Mouse (Mus musculus): ENCODE results near the gene Rnps1. TPM values are rescaled to one million over a fixed set of nuclear protein-coding genes. Genes with fewer than 3 reads are reported as not detected.

Gene Rnps1
- total RNA-seq, 2 experiments from 2014 or later: 122 to 133 TPM

DNA sequence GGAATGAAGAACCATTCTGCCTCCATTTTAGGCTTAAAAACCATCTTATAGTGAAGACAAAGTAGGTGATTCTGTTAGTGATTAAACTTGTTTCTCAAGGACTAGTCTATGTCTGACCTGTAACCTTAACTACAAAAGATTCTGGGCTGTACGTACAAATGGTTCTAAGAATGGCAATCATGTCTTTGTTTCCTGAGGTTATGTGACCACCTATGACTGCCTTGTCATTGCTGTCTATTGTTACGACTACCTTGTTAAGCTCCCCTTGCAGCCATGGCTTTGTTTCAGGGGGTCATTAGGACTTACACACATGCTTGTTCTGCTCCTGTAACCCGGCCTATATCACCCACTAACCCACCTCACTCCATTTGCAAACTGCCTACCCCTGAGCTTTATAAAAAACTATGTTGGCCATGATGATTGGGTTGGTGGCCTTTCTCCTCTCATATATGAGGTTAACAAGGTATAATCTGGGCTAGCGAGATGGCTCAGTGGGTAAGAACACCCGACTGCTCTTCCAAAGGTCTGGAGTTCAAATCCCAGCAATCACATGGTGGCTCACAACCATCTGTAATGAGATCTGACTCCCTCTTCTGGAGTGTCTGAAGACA is 54.4 kb downstream of the Rnps1 start:
- no peak for DNase-seq (ENCODE audit: low spot score in 2 of 2)

- DNase-seq (ENCODE audit: low spot score in 2 of 2): no peak
These were observed 55.1 kb downstream of the Rnps1 start for GRCm38 (mm10) chr17:24469336-24469909.

DNA sequence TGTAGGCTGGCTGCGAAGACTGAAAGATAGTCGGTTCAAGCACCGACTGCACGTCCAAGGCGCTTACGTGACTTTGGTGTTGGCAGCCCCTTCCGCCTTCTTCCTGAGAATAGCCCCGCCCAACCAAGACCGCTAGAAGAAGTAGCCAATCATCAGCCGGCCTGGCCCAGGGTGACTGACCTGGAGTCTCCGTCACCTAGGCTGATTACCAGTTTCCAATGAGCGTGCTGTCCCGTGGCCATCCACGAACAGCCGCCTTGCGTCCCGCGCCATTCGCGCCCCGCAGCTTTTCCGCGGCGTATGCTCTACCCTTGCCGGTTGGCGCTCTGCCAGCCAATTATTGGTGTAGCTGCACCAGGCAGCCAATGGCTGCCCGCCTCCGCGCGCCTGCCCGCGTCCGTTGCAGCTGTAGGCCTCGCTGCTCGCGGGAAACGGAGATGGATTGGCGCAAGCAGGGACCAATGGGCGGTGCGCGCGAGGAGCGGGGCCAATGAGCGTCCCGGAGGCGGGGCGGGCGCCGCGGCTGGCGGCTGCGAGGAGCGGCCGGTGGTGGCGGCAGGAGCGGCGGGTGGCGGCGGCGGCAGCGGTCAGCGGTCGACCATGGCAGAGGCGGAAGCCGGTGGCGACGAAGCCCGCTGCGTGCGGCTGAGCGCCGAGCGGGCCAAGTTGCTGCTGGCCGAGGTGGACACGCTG is 55.7 kb downstream of the Rnps1 start, which contains the start of the genes E4f1 and Pgp:
TSS of gene E4f1 (minus strand) at position 404 of the 693 bp plus-strand sequence.
TSS of gene Pgp (plus strand) at position 483 of the 693 bp plus-strand sequence.
- peak; percentile 98 to 99 for DNase-seq (ENCODE audit: low spot score in 2 of 2)

- no peak for DNase-seq (ENCODE audit: low spot score in 2 of 2)
These were observed 56.5 kb downstream of the Rnps1 start for GRCm38 (mm10) chr17:24470701-24471527.

- no peak for DNase-seq (ENCODE audit: low spot score in 2 of 2)
These were observed 58.1 kb downstream of the Rnps1 start for GRCm38 (mm10) chr17:24472512-24472911.

- no peak for DNase-seq (ENCODE audit: low spot score in 2 of 2)
These were observed 59.4 kb downstream of the Rnps1 start, which contains the start of gene Bricd5 for GRCm38 (mm10) chr17:24473612-24474275. Gene Bricd5 (plus strand): TSS chr17:24473884.

GRCm38 (mm10) chr17:24474557-24474956 is 60.2 kb downstream of the Rnps1 start:
- no peak for DNase-seq (ENCODE audit: low spot score in 2 of 2)

Other genes with a start within 250 kb of the Rnps1 start
- gene Atp6v0c, start 244.9 kb upstream of the Rnps1 start, total RNA-seq (2021): 100 to 1,000 TPM; 344 to 347 TPM
- gene Tbc1d24, start 209.0 kb upstream of the Rnps1 start, total RNA-seq (2021): 10 to 100 TPM; 13.7 to 15.9 TPM
- gene Ntn3, start 205.0 kb upstream of the Rnps1 start, total RNA-seq (2021): 1 to 10 TPM; 7.6 to 8.2 TPM
- gene Tedc2, start 193.7 kb upstream of the Rnps1 start, total RNA-seq (2021): 10 to 100 TPM; 13.8 to 17.6 TPM
- 10 to 100 TPM; 23.3 to 25.5 TPM for gene Ccnf, start 163.1 kb upstream of the Rnps1 start, total RNA-seq (2021)
- gene Abca17, start 63.5 kb upstream of the Rnps1 start, total RNA-seq (2021): under 1 TPM in 1 of 2 experiments, not detected in 1; 0.11 TPM
- gene Abca3, start 62.6 kb upstream of the Rnps1 start, total RNA-seq (2021): 10 to 100 TPM; 27.2 to 38.5 TPM
- gene Eci1, start 12.1 kb downstream of the Rnps1 start, total RNA-seq (2021): 100 to 1,000 TPM; 165 to 199 TPM
- 1 to 10 TPM; 3.1 to 3.4 TPM for gene Dnase1l2, start 28.5 kb downstream of the Rnps1 start, total RNA-seq (2021)
- gene E4f1, start 55.7 kb downstream of the Rnps1 start, total RNA-seq (2021): 10 to 100 TPM; 31.8 to 35.1 TPM
- gene Pgp, start 55.8 kb downstream of the Rnps1 start, total RNA-seq (2021): 10 to 100 TPM; 44.6 to 46.4 TPM
- gene Bricd5, start 59.3 kb downstream of the Rnps1 start, total RNA-seq (2021): under 1 TPM; 0.50 to 0.93 TPM
- 10 to 100 TPM; 28.0 to 30.0 TPM for gene Mlst8, start 64.5 kb downstream of the Rnps1 start, total RNA-seq (2021)
- gene Caskin1, start 74.0 kb downstream of the Rnps1 start, total RNA-seq (2021): 10 to 100 TPM; 62.4 to 65.2 TPM
- gene Traf7, start 113.4 kb downstream of the Rnps1 start, total RNA-seq (2021): 100 to 1,000 TPM; 137 to 149 TPM
- gene Rab26, start 119.6 kb downstream of the Rnps1 start, total RNA-seq (2021): 1 to 10 TPM; 1.1 to 1.9 TPM
- 10 to 100 TPM; 67.8 to 70.9 TPM for gene Pkd1, start 135.3 kb downstream of the Rnps1 start, total RNA-seq (2021)
- 100 to 1,000 TPM; 110 to 119 TPM for gene Tsc2, start 218.1 kb downstream of the Rnps1 start, total RNA-seq (2021)
- gene Nthl1, start 218.1 kb downstream of the Rnps1 start, total RNA-seq (2021): 10 to 100 TPM; 13.3 to 13.8 TPM
- gene Slc9a3r2, start 235.8 kb downstream of the Rnps1 start, total RNA-seq (2021): 10 to 100 TPM; 62.2 to 64.2 TPM
- gene Npw, start 243.9 kb downstream of the Rnps1 start, total RNA-seq (2021): not detected